Mouse (Mus musculus): ENCODE measurements around the gene Ttc39d. TPM values are rescaled to one million over a fixed set of nuclear protein-coding genes. Genes with fewer than 3 reads are reported as not detected.
"Not testable (repeated sequence)": the region's sequence is repeated elsewhere in the genome, so short reads cannot be mapped to it uniquely, and the experiment has no call there.

The Ttc39d gene
- polyA plus RNA-seq, 1 experiment from 2014 or later, result 0.11 TPM

DNA sequence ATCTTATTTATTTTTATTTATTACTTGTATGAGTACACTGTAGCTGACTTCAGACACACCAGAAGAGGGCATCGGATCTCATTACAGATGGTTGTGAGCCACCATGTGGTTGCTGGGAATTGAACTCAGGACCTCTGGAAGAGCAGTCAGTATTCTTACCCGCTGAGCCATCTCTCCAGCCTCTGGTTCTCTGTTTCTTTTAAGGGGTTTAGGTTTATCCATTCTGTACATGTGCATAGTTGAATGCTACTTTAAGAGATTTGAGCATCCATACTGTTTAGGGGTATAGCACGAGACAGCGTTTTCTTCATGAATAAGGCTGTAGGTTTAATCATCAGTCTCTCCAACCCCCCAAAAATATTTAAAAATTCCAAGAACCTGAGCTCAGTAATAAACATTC, 6.7 kb downstream of the Ttc39d start:
- H3K27ac ChIP-seq (ENCODE audit: low read depth, low read length); H3K4me1 ChIP-seq (ENCODE audit: control insufficient read depth, insufficient read depth, low read length); H3K9me3 ChIP-seq (ENCODE audit: control insufficient read depth, low read length); H3K36me3 ChIP-seq (ENCODE audit: control insufficient read depth, insufficient read depth, low read length); H3K9ac ChIP-seq (ENCODE audit: low read depth, low read length); H3K4me2 ChIP-seq (replicated peaks; ENCODE audit: low read depth, low read length); ATAC-seq (ENCODE audit: low FRiP score, low TSS enrichment); H3K4me3 ChIP-seq (ENCODE audit: low read length); H3K27me3 ChIP-seq (ENCODE audit: control insufficient read depth, insufficient read depth, low read length): not testable (repeated sequence)
- WGBS, result 92% methylated on average over 4 of the region's 4 CpGs

DNA sequence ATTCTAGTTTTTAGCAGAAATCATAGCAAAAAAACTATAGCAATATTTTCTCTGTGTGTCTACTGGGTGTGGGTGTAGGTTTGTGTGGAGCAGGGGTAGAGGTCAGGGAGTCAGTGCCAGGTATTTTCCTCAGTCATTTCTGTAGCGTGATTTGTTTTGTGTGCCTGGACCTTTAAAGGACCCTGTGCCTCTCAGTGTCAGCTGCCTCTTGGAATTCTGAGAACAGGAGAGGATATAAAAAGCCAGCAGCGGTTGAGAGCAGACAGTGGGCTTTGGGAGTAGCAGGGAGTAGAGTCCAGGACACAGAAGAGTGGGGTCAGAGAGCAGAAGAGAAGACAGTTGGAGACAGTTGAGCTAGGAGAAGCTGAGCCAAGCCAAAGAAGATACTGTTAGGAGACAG, 12.9 kb downstream of the Ttc39d start:
- ATAC-seq (ENCODE audit: low FRiP score, low TSS enrichment), result no peak
- Histone ChIP-seq H3K36me3 (ENCODE audit: control insufficient read depth, insufficient read depth, low read length) (no peaks in the 10 kb centered on the region), H3K4me2 (replicated peaks; ENCODE audit: low read depth, low read length) (no peak overlapping the region), H3K4me1 (ENCODE audit: control insufficient read depth, insufficient read depth, low read length) (no peaks in the 10 kb centered on the region), H3K9ac (ENCODE audit: low read depth, low read length) (no peak overlapping the region), H3K9me3 (ENCODE audit: control insufficient read depth, low read length) (no peaks in the 10 kb centered on the region), H3K4me3 (ENCODE audit: low read length) (no peak overlapping the region), H3K27me3 (ENCODE audit: control insufficient read depth, insufficient read depth, low read length) (no peaks in the 10 kb centered on the region), H3K27ac (ENCODE audit: low read depth, low read length) (no peak overlapping the region)
- 60% methylated on average over 2 of the region's 2 CpGs for WGBS

DNA sequence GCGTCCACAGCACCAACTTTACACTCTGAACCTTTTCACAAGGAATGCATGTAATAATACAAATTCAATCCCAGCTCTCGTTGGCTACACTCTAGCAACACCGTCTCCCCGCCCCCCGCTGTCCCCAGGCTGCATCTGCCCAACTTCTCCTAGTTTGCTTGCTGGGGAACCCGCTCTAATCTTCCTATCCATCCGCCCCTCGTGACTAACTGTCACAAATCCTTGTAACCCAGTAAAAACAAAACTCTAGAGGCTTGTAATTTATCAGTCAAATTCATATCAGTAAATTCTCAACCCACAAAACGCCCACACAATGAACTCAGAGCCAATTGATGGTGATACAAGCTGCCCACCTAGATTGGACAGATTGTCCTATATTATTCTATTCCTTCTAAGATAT, 13.9 kb downstream of the Ttc39d start:
- no peak overlapping the region for H3K27ac ChIP-seq (ENCODE audit: low read depth, low read length)
- no peaks in the 10 kb centered on the region for H3K36me3 ChIP-seq (ENCODE audit: control insufficient read depth, insufficient read depth, low read length)
- ATAC-seq (ENCODE audit: low FRiP score, low TSS enrichment), result no peak
- 66% methylated on average over 9 of the region's 9 CpGs for WGBS
- H3K4me3 ChIP-seq (ENCODE audit: low read length), result no peak overlapping the region
- H3K9ac ChIP-seq (ENCODE audit: low read depth, low read length), result no peak overlapping the region
- no peaks in the 10 kb centered on the region for H3K9me3 ChIP-seq (ENCODE audit: control insufficient read depth, low read length)
- no peaks in the 10 kb centered on the region for H3K27me3 ChIP-seq (ENCODE audit: control insufficient read depth, insufficient read depth, low read length)
- H3K4me2 ChIP-seq (replicated peaks; ENCODE audit: low read depth, low read length), result no peak overlapping the region
- no peaks in the 10 kb centered on the region for H3K4me1 ChIP-seq (ENCODE audit: control insufficient read depth, insufficient read depth, low read length)

DNA sequence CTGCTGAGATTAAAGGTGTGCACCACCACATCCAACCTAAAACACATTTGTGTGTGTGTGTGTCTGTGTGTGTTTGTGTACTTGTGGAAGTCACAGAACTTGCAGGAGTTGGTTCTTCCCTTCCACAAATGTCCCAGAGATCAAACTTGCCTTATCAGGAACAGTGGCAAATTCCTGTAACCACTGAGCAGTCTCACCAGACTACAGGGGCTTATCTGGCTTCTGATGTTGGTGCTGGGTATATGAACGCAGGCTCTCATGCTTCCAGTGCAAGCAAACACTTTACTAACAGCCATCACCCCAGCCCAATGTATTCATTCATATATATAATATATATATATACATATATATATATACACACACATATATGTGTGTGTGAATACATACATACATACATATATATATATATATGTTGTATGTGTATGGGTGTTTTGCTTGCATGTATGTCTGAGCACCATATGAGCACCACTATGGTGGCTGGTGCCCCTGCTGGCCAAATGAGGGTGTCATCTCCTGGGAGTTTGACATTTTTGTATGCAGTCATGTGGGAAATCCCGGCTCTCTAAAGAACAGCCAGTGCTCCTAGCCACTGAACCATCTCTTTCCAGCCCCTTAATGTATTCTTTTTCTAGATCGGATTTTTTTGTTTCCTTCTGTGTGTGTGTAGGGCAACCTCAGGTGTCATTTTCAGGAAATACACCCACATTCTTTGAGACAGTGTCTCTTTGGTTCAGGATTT, 14.8 kb downstream of the Ttc39d start:
- H3K36me3 ChIP-seq (ENCODE audit: control insufficient read depth, insufficient read depth, low read length), result no peaks in the 10 kb centered on the region
- no peak overlapping the region for H3K4me3 ChIP-seq (ENCODE audit: low read length)
- no peak overlapping the region for H3K27ac ChIP-seq (ENCODE audit: low read depth, low read length)
- no peaks in the 10 kb centered on the region for H3K4me1 ChIP-seq (ENCODE audit: control insufficient read depth, insufficient read depth, low read length)
- H3K9me3 ChIP-seq (ENCODE audit: control insufficient read depth, low read length), result no peaks in the 10 kb centered on the region
- H3K4me2 ChIP-seq (replicated peaks; ENCODE audit: low read depth, low read length), result no peak overlapping the region
- ATAC-seq (ENCODE audit: low FRiP score, low TSS enrichment), result no peak
- no peaks in the 10 kb centered on the region for H3K27me3 ChIP-seq (ENCODE audit: control insufficient read depth, insufficient read depth, low read length)
- no peak overlapping the region for H3K9ac ChIP-seq (ENCODE audit: low read depth, low read length)
- WGBS, result 69% methylated on average over 3 of the region's 3 CpGs

DNA sequence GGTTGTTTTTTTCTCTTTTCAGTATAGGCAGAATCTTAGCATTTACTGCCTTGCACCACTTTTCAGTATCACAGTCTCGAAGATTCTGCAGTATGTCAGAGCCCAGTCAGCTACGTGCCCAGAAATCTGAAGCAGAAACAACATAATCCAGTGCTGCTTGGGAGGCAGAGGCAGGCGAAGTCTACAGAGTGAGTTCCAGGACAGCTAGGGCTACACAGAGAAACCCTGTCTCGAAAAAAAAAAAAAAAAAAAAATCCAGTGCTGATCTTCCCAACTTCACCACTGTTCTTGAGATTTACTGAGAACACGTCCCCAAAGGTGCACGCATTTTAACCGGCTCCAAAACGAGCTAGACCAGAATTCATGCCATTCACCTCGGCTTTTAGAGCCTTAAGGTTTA, 16.6 kb downstream of the Ttc39d start:
- H3K9ac ChIP-seq (ENCODE audit: low read depth, low read length), result peak overlapping the region; percentile 71; the same call in 1 of the 2 replicates
- whole genome bisulfite sequencing, result 14% methylated on average over 9 of the region's 9 CpGs
- no peaks in the 10 kb centered on the region for H3K4me1 ChIP-seq (ENCODE audit: control insufficient read depth, insufficient read depth, low read length)
- peak; percentile 37; the same call in 1 of the 2 replicates for ATAC-seq (ENCODE audit: low FRiP score, low TSS enrichment)
- 0 out of 2 replicates have a peak, but pooled peaks cover 3% of the 10 kb centered on the region for H3K36me3 ChIP-seq (ENCODE audit: control insufficient read depth, insufficient read depth, low read length)
- H3K4me2 ChIP-seq (replicated peaks; ENCODE audit: low read depth, low read length), result peak overlapping the region; percentile 69
- peak overlapping the region; percentile 47 for H3K4me3 ChIP-seq (ENCODE audit: low read length)
- no peaks in the 10 kb centered on the region for H3K9me3 ChIP-seq (ENCODE audit: control insufficient read depth, low read length)
- H3K27me3 ChIP-seq (ENCODE audit: control insufficient read depth, insufficient read depth, low read length), result no peaks in the 10 kb centered on the region
- peak overlapping the region; percentile 69; the same call in 1 of the 2 replicates for H3K27ac ChIP-seq (ENCODE audit: low read depth, low read length)

DNA sequence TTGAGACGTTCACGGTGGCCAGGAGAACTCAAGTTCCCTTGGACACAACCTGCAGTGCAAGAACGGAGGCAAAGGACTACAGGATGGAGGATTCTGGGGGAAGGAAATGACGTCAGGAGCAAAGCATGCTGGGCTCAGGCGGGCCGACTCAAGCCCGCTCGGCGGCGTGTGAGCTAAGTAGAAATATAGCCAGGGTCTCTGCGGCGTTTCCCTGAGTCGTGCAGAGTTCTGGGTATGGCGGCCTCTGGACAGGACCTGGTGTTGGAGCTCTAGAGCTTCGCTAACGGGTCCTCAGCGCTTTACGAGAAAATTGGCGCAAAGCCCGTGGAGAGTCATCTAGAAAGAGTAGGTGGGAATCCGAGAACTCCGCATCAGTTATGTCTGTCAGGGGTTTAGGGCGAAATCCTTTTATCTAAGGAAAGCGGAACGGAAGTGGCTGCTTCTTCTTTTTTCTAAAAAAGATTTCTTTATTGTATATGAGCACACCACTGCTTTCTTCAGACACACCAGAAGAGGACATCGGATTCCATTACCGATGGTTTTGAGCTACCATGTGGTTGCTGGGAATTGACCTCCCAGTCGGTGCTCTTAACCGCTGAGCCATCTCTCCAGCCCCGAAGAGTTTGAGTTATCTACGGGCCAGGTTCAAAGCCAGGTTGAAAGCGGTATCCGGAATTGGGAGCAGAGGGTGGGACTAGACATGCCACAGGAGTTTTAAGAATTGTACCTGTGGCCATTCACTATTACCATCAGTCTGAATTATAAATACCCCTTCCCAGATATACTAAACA, 17.3 kb downstream of the Ttc39d start, which contains the start of gene Gemin6:
TSS of gene Gemin6 (plus strand) at position 116 of the 791 bp plus-strand sequence.
- WGBS, result under 1% methylated on average over 33 of the region's 33 CpGs
- H3K4me1 ChIP-seq (ENCODE audit: control insufficient read depth, insufficient read depth, low read length), result no peaks in the 10 kb centered on the region
- ATAC-seq (ENCODE audit: low FRiP score, low TSS enrichment), result peak; percentile 95

DNA sequence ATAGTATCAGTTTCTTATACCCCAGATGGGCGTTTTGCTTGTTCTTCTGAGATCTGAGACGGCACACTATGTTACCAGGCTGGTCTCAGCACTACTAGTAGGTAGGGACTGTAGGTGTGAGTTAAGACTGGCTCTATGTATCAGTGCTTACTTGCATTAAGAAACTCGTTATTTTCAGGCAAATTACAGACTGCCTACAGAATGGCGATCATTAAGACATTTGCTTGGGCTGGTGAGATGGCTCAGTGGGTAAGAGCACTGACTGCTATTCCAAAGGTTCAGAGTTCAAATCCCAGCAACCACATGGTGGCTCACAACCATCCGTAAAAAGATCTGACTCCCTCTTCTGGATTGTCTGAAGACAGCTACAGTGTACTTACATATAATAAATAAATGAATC, 17.9 kb downstream of the Ttc39d start:
- H3K27me3 ChIP-seq (ENCODE audit: control insufficient read depth, insufficient read depth, low read length); H3K4me1 ChIP-seq (ENCODE audit: control insufficient read depth, insufficient read depth, low read length); H3K36me3 ChIP-seq (ENCODE audit: control insufficient read depth, insufficient read depth, low read length); H3K9me3 ChIP-seq (ENCODE audit: control insufficient read depth, low read length); ATAC-seq (ENCODE audit: low FRiP score, low TSS enrichment): not testable (repeated sequence)
- 43% methylated on average over 4 of the region's 5 CpGs for WGBS
- Histone ChIP-seq H3K9ac (ENCODE audit: low read depth, low read length) (peak overlapping the region; percentile 71; the same call in 1 of the 2 replicates), H3K4me3 (ENCODE audit: low read length) (peak overlapping the region; percentile 47), H3K27ac (ENCODE audit: low read depth, low read length) (peak overlapping the region; percentile 69; the same call in 1 of the 2 replicates), H3K4me2 (replicated peaks; ENCODE audit: low read depth, low read length) (peak overlapping the region; percentile 69)

More for the DNA sequence above, 17.3 kb downstream of the Ttc39d start, which contains the start of gene Gemin6:
- H3K36me3 ChIP-seq (ENCODE audit: control insufficient read depth, insufficient read depth, low read length), result 0 out of 2 replicates have a peak, but pooled peaks cover 3% of the 10 kb centered on the region
- H3K9ac ChIP-seq (ENCODE audit: low read depth, low read length), result peak within 1 kb of the TSS; percentile 71
- H3K27me3 ChIP-seq (ENCODE audit: control insufficient read depth, insufficient read depth, low read length), result no peaks in the 10 kb centered on the region
- peak within 1 kb of the TSS; percentile 69 for H3K4me2 ChIP-seq (replicated peaks; ENCODE audit: low read depth, low read length)
- H3K9me3 ChIP-seq (ENCODE audit: control insufficient read depth, low read length), result no peaks in the 10 kb centered on the region
- H3K4me3 ChIP-seq (ENCODE audit: low read length), result peak within 1 kb of the TSS; percentile 47
- H3K27ac ChIP-seq (ENCODE audit: low read depth, low read length), result peak within 1 kb of the TSS; percentile 69

DNA sequence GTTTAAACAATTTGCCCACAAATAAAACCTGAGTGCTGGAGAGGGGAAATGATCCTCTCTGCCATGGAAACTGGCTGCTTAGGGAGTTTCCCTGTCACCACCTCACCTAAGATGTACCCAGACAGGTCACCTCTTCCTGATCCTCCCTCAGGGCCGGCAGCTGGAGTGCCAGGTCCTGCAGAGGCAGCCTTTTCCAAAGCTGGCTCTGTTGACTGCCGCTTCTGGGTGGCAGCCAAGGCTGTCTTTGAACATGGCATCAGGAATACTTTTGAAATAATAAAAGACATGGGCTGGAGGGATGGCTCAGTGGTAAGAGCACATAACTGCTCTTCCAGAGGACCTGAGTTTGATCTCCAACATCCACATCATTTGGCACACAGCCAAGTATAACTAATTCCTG, 22.1 kb downstream of the Ttc39d start:
- no peaks in the 10 kb centered on the region for H3K4me1 ChIP-seq (ENCODE audit: control insufficient read depth, insufficient read depth, low read length)
- H3K9ac ChIP-seq (ENCODE audit: low read depth, low read length), result no peak overlapping the region
- H3K36me3 ChIP-seq (ENCODE audit: control insufficient read depth, insufficient read depth, low read length), result 0 out of 2 replicates have a peak, but pooled peaks cover 3% of the 10 kb centered on the region
- no peaks in the 10 kb centered on the region for H3K9me3 ChIP-seq (ENCODE audit: control insufficient read depth, low read length)
- no peak overlapping the region for H3K27ac ChIP-seq (ENCODE audit: low read depth, low read length)
- WGBS, result 86% methylated on average over 2 of the region's 2 CpGs
- H3K27me3 ChIP-seq (ENCODE audit: control insufficient read depth, insufficient read depth, low read length), result no peaks in the 10 kb centered on the region
- no peak overlapping the region for H3K4me2 ChIP-seq (replicated peaks; ENCODE audit: low read depth, low read length)
- no peak for ATAC-seq (ENCODE audit: low FRiP score, low TSS enrichment)
- H3K4me3 ChIP-seq (ENCODE audit: low read length), result no peak overlapping the region

DNA sequence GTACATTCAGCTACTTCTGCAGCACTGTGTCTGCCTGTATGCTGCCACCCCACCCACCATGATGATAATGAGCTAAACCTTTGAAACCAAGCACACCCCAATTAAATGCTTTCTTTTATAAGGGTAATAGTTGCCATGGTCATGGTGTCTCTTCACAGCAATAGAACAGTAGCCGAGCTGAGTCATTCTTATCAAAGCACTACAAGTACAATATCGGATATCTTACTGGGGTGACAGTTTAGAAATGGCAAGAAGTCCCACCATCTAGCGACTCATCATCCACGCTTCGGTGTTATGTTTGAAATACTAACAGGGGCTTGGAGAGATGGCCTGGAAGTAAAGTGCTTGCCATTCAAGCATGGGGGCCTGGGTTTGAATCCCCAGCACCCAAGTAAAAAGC, 26.6 kb downstream of the Ttc39d start:
- Histone ChIP-seq H3K4me3 (ENCODE audit: low read length) (no peak overlapping the region), H3K36me3 (ENCODE audit: control insufficient read depth, insufficient read depth, low read length) (peaks cover 7% of the 10 kb centered on the region), H3K4me1 (ENCODE audit: control insufficient read depth, insufficient read depth, low read length) (no peaks in the 10 kb centered on the region), H3K4me2 (replicated peaks; ENCODE audit: low read depth, low read length) (no peak overlapping the region), H3K9me3 (ENCODE audit: control insufficient read depth, low read length) (no peaks in the 10 kb centered on the region), H3K27me3 (ENCODE audit: control insufficient read depth, insufficient read depth, low read length) (no peaks in the 10 kb centered on the region), H3K9ac (ENCODE audit: low read depth, low read length) (no peak overlapping the region), H3K27ac (ENCODE audit: low read depth, low read length) (no peak overlapping the region)
- ATAC-seq (ENCODE audit: low FRiP score, low TSS enrichment), result no peak
- WGBS, result 91% methylated on average over 5 of the region's 5 CpGs
